Mouse (Mus musculus) lung, embryonic 14.5 days (tissue): ENCODE data around the gene Ngfr. TPM values are rescaled to one million over a fixed set of nuclear protein-coding genes. Genes with fewer than 3 reads are reported as not detected.

Source experiments
- ATAC-seq: fragments of 200-750 bp; cut with Nextera tagmentation; 2 replicates; pipeline ENCODE4 v1.8.0; 2017; ENCODE audit warnings: mild to moderate bottlenecking, moderate TSS enrichment, moderate library complexity; ENCODE audit not compliant: insufficient read depth
- DNase-seq: peaks from one replicate; pipeline ENCODE4 v3.0.0-alpha.2; 2015
- H3K27ac ChIP-seq: fragments of 300-500 bp; sonication (generic); 2 replicates; pipeline ENCODE4 v1.5.1; 2014; ENCODE audit warnings: low read depth, mild to moderate bottlenecking, moderate library complexity
- H3K27me3 ChIP-seq: fragments of 300-500 bp; sonication (generic); 2 replicates; pipeline ENCODE4 v1.6.1; 2014; ENCODE audit warnings: low read length, control low read depth; ENCODE audit not compliant: insufficient read depth
- H3K36me3 ChIP-seq: fragments of 300-500 bp; sonication (generic); 2 replicates; pipeline ENCODE4 v1.6.1; 2014; ENCODE audit warnings: control low read depth; ENCODE audit not compliant: insufficient read depth
- H3K4me1 ChIP-seq: fragments of 300-500 bp; sonication (generic); 2 replicates; pipeline ENCODE4 v1.6.1; 2014; ENCODE audit warnings: antibody characterized with exemption, control low read depth; ENCODE audit not compliant: insufficient read depth
- H3K4me2 ChIP-seq: fragments of 300-500 bp; sonication (generic); 2 replicates; pipeline ENCODE4 v1.6.1; 2014; ENCODE audit warnings: mild to moderate bottlenecking
- H3K4me3 ChIP-seq: fragments of 300-500 bp; sonication (generic); 2 replicates; pipeline ENCODE4 v1.5.1; 2014; ENCODE audit warnings: low read depth, low read length
- H3K9ac ChIP-seq: fragments of 300-500 bp; sonication (generic); 2 replicates; pipeline ENCODE4 v1.6.1; 2014
- H3K9me3 ChIP-seq: fragments of 300-500 bp; sonication (generic); 2 replicates; pipeline ENCODE4 v1.6.1; 2016; ENCODE audit warnings: low read depth, low read length, control low read depth
- CTCF ChIP-seq: IDR thresholded peaks from 2 replicates; pipeline ENCODE4 v1.5.1; 2016; ENCODE audit warnings: antibody characterized with exemption, low read depth
- WGBS: fragments of 180-500 bp; shearing (Covaris S2); extraction: QIAGEN DNeasy Blood & Tissue Kit; methylation state at CpG from one replicate; pipeline ENCODE4 v1.1.7; 2014; 5-methylcytosine and 5-hydroxymethylcytosine counted together
- polyA plus RNA-seq: library from polyadenylated mRNA; unstranded; fragments of >200 nt; fragmentation: Nextera tagmentation; extraction: Ambion mirVana; gene quantifications from 2 replicates; pipeline ENCODE4 v1.2.1, GENCODE M21; 2014

Gene Ngfr
- polyA plus RNA-seq, 1 experiment from 2014 or later = 5.9 TPM

DNA sequence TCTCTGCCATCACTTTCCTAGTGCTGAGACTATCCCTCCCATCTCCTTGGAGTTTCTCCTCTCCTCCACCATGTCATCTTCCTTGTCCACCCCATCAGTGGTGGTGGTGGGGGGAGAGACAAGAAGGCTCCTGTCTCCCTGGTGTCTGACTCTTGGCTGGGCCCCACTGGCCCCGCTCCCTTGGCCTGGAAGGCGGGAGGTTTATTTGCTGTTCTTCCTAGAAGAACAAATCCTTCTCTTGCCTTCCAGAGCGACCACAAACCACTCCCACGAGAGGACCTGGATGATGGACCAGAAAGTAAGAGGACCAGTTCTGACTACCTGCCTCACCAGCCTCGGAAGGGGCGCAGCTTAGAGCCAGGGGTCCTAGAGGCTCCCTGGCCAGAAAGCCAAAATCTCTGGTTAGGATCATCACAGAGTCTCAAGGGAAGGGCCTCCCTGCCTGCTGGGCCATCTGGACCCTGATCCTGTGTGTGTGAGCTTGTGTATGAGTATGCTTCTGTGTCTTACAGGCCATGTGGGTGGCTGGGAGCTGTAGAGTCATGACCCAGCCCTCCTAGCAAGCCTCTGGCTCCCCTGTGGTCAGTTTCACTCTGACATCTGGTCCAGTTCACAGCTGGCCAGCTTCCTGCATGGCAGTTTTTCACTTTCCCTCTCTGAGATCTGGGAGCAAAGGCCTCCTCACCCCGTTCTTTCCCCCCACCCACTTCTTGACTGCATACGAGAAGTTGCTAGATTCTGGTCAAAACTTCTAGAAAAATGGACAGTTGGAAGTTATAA, 19.4 kb downstream of the Ngfr start:
- Histone ChIP-seq H3K4me2 (no peak overlapping the region), H3K9me3 (no peaks in the 10 kb centered on the region), H3K9ac (no peak overlapping the region), H3K27ac (no peak overlapping the region), H3K36me3 (no peaks in the 10 kb centered on the region), H3K4me1 (peaks cover 26% of the 10 kb centered on the region), H3K27me3 (no peaks in the 10 kb centered on the region), H3K4me3 (no peak overlapping the region)
- no peak for ATAC-seq
- DNase-seq = no peak
- WGBS = 45% methylated on average over 8 of the region's 8 CpGs
- TF ChIP-seq CTCF = no peak

DNA sequence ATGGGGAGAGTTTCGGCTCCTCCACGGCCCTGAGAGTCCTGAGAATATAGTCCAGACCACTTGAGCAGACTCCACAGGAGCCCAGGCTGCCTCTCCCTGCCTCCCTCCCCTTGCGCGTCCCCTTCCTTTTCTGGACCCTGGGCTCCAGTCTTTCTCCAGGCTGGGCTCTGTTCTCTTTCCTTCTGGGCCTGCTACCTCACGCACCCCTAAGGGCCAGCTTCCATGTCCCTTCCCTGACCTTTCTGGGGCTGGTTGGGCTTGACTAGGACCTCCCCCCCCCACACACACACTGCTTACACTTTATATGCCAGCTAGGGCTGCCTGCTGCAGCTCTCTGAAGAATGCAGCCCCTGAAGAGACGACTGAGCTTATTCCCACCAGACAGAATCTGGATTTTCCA, 20.2 kb downstream of the Ngfr start:
- Histone ChIP-seq H3K27me3 (no peaks in the 10 kb centered on the region), H3K4me1 (peaks cover 26% of the 10 kb centered on the region), H3K4me3 (no peak overlapping the region), H3K9me3 (no peaks in the 10 kb centered on the region), H3K36me3 (no peaks in the 10 kb centered on the region), H3K27ac (no peak overlapping the region), H3K9ac (no peak overlapping the region), H3K4me2 (no peak overlapping the region)
- ATAC-seq = 0 out of 2 replicates have a peak, but pooled peaks have one; percentile 37
- 46% methylated on average over 6 of the region's 6 CpGs for WGBS
- no peak for TF ChIP-seq CTCF
- no peak for DNase-seq

DNA sequence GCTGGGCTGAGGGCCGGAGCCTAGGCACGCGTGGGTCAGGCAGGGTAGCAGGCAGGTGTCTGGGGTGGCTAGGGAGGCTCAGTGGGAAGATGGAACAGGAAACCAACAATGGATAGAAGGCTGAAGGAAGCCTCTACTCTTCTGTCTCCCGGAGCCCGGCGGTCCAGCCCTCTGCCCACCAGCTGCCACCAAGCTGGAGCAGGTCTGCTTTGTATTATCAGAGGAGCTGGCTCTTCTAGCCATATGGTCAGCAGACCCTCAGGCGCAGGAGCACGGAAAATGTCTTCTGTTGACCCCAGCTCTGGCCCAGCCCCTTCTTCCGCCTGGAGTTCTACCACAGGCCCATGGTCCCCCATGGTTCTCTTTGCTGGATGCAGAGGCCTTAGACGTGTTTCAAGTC, 22.2 kb downstream of the Ngfr start:
- Histone ChIP-seq H3K4me2 (no peak overlapping the region), H3K9ac (no peak overlapping the region), H3K9me3 (no peaks in the 10 kb centered on the region), H3K27ac (no peak overlapping the region), H3K27me3 (no peaks in the 10 kb centered on the region), H3K36me3 (no peaks in the 10 kb centered on the region), H3K4me3 (no peak overlapping the region), H3K4me1 (peaks cover 19% of the 10 kb centered on the region; the same call in 1 of the 2 replicates)
- 83% methylated on average over 10 of the region's 10 CpGs for WGBS
- no peak for ATAC-seq
- DNase-seq = no peak
- TF ChIP-seq CTCF = no peak

DNA sequence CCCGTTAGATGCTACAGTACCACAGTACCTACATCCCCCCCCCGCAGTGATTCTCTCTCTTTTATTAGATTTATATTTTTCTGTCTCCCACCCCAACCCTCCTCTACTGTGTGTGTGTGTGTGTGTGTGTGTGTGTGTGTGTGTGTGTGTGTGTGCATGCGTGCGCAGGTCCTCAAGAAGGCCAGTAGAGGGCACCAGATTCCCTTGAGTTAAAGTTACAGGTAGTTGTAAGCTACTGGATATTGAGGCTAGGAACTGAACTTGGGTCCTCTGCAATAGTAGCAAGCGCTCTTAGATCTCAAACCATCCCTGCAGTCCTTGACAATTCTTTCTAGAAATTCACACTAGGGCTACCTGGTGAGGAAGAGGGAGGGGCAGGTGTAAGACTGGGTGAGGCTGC, 23.7 kb downstream of the Ngfr start:
- peaks cover 13% of the 10 kb centered on the region; the same call in 1 of the 2 replicates for H3K4me1 ChIP-seq
- WGBS = 95% methylated on average over 5 of the region's 5 CpGs
- H3K9ac ChIP-seq = no peak overlapping the region
- no peak overlapping the region for H3K27ac ChIP-seq
- H3K4me3 ChIP-seq = no peak overlapping the region
- H3K27me3 ChIP-seq = no peaks in the 10 kb centered on the region
- no peak for TF ChIP-seq CTCF
- ATAC-seq = no peak
- H3K36me3 ChIP-seq = no peaks in the 10 kb centered on the region
- H3K4me2 ChIP-seq = no peak overlapping the region
- no peaks in the 10 kb centered on the region for H3K9me3 ChIP-seq
- DNase-seq = no peak

DNA sequence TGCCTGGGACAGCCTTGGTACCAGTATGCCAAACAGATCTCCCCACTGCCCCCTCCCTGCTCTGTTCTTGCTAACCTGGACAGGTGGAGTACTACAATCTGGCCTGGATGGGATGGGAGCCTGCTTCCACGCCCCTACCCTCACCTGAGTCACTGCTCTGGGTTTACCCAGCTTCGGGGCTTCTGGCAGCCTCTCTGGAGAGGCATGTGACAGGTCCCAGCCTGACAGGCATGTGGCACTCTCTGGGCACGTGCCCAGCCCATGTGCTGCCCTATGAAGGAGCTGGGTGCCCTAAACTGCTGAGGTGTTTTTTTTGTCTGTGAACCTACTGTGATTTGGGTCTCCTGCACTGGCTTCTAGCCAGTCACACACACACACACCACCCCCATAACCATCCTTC, 26.8 kb downstream of the Ngfr start:
- Histone ChIP-seq H3K27me3 (no peaks in the 10 kb centered on the region), H3K4me1 (no peaks in the 10 kb centered on the region), H3K9me3 (no peaks in the 10 kb centered on the region), H3K4me3 (no peak overlapping the region), H3K36me3 (no peaks in the 10 kb centered on the region), H3K9ac (no peak overlapping the region), H3K4me2 (no peak overlapping the region), H3K27ac (no peak overlapping the region)
- TF ChIP-seq CTCF = no peak
- DNase-seq (no peak), ATAC-seq (no peak)
- 49% methylated on average over 3 of the region's 3 CpGs for WGBS

DNA sequence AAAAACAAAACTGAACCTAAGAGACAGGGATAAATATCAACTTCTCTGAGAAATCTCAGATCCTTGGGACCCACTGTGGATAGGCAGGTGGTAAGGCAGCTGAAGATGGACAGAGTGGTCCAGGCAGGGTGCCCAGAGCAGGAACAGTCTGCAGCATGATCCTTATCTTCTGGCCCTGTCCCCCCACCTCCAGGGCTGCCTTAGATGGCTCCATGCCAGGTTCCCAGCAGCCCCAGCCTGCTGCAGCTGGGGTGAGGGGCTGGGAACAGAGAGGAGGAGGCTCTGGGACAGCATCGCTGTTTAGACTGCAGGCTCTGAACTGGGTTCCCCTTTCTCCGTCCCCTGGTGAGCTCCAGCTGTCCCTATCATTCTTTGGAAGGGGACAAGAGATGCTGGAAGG, 27.8 kb downstream of the Ngfr start:
- no peaks in the 10 kb centered on the region for H3K4me1 ChIP-seq
- no peak overlapping the region for H3K9ac ChIP-seq
- no peak overlapping the region for H3K4me2 ChIP-seq
- no peaks in the 10 kb centered on the region for H3K9me3 ChIP-seq
- no peaks in the 10 kb centered on the region for H3K36me3 ChIP-seq
- H3K4me3 ChIP-seq = no peak overlapping the region
- DNase-seq (no peak), ATAC-seq (peak; percentile 54; the same call in 1 of the 2 replicates)
- H3K27me3 ChIP-seq = no peaks in the 10 kb centered on the region
- no peak overlapping the region for H3K27ac ChIP-seq
- no peak for TF ChIP-seq CTCF
- WGBS = 39% methylated on average over 2 of the region's 2 CpGs

DNA sequence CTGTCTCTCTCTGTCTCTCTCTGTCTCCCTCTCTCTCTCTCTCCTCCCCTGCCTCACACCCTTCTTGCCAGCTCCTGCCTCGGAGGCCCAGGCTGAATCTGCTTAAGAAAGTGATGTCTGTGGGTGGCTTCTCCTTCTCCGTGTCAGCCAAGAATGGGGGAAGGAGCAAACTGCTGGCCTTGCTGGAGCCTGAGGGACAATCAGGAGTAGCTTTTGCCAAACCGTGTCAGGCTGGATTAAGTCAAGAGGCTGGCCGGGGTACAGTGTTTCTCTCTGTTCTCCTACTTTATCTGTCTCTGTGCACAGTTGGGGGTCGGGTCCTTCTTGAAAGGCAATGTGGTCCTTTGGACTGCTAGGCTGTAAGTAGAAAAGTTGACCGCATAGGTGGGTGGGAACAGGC, 29.8 kb downstream of the Ngfr start:
- Histone ChIP-seq H3K36me3 (no peaks in the 10 kb centered on the region), H3K4me1 (no peaks in the 10 kb centered on the region), H3K9ac (no peak overlapping the region), H3K9me3 (no peaks in the 10 kb centered on the region), H3K27ac (no peak overlapping the region), H3K4me2 (no peak overlapping the region), H3K4me3 (no peak overlapping the region), H3K27me3 (no peaks in the 10 kb centered on the region)
- TF ChIP-seq CTCF = no peak
- ATAC-seq (no peak), DNase-seq (no peak)
- WGBS = 28% methylated on average over 6 of the region's 6 CpGs

DNA sequence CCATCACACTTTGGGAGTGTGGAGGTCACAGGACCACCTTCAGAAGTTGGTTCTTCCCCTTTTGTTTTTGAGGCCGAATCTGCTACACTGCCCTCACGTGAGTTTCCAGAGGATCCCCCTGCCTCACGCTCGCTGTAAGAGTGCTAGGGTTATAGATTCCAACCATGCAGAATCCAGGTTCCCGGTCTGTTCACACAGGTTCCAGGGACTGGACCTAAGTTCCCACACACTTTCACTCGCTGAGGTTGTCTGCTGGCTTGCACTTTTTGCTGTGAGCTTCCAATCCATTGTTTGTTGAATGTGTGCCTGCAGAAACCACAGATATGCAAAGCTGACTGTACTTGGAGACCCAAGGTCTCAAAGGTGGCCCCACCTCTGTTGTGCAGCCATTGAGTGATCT, 30.5 kb downstream of the Ngfr start:
- no peaks in the 10 kb centered on the region for H3K27me3 ChIP-seq
- TF ChIP-seq CTCF = no peak
- ATAC-seq = no peak
- H3K36me3 ChIP-seq = no peaks in the 10 kb centered on the region
- H3K27ac ChIP-seq = no peak overlapping the region
- no peaks in the 10 kb centered on the region for H3K9me3 ChIP-seq
- no peak for DNase-seq
- no peak overlapping the region for H3K9ac ChIP-seq
- 78% methylated on average over 6 of the region's 6 CpGs for WGBS
- H3K4me2 ChIP-seq = no peak overlapping the region
- H3K4me1 ChIP-seq = no peaks in the 10 kb centered on the region
- H3K4me3 ChIP-seq = no peak overlapping the region
